Mouse (Mus musculus): ENCODE measurements around the gene Arhgap33. TPM values are rescaled to one million over a fixed set of nuclear protein-coding genes. Genes with fewer than 3 reads are reported as not detected.

Arhgap33 gene
- total RNA-seq, 2 experiments from 2014 or later = 0.49 to 1.0 TPM

DNA sequence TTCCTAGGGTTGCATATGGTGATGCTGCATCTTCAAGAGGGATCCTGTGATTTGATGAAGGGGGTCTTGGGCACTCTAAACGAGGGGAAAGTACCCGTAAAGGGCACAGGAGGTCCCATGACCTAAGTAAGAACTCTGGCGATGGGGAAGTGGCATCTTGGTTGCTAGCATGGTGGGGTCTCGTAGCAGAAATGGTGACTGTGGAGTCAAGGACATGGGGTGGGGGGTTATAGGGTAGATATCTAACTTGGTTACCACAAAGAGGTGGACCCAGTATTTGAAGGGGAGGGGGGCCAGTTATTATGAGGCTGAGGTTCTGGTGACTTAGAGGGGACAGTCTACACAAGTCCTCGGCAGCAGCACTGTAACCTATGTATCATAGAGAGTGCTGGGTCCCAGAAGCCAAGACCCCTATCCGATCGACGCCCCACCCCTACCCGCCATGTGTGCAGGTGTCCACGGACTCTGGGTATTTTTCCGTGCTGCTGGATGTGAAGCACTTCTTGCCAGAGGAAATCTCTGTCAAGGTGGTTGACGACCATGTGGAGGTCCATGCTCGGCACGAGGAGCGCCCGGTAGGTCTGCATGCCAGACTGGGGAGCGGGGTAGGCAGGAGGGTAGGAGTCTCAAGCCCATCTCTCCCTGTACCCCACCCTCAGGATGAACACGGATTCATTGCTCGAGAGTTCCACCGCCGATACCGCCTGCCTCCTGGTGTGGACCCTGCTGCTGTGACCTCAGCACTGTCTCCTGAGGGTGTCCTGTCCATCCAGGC is 19.1 kb upstream of the Arhgap33 start:
- intact Hi-C loops (cut with DNase I) = no loop called here

GRCm38 (mm10) chr7:30553021-30553589 is 18.2 kb upstream of the Arhgap33 start:
- peak; percentile 55 for DNase-seq
- intact Hi-C loops (cut with DNase I) = no loop called here

More for the DNA sequence above, 19.1 kb upstream of the Arhgap33 start:
- DNase-seq = no peak

GRCm38 (mm10) chr7:30552102-30553020 is 17.5 kb upstream of the Arhgap33 start, which contains the start of the genes Hspb6 and Proser3:
Gene Hspb6, plus strand, starts transcription at chr7:30552178.
Gene Proser3, minus strand, starts transcription at chr7:30552299.
- intact Hi-C loops (cut with DNase I) = no loop called here
- peak; percentile 93 to 95 for DNase-seq

- intact Hi-C loops (cut with DNase I) = no loop called here
- DNase-seq = no peak
Measured at GRCm38 (mm10) chr7:30551445-30552101, 16.7 kb upstream of the Arhgap33 start.

DNA sequence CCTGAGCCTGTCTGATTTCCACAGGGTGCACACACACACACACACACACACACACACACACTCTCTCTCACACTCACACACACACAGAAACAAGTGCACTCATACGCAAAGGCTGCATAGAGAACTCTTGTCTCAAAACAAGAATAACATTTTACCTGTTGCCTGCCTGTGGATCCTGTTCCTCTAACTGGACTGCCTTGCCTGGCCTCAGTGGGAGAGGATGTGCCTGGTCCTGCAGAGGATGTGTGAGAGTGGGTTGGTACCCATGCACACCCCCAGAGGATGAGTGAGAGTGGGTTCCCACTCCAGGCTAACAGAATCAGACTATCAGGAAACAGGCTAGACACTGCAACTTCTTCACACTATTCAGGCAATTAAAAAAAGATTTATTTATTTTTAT is 15.7 kb upstream of the Arhgap33 start:
- no peak for DNase-seq
- intact Hi-C loops (cut with DNase I) = no loop called here

DNA sequence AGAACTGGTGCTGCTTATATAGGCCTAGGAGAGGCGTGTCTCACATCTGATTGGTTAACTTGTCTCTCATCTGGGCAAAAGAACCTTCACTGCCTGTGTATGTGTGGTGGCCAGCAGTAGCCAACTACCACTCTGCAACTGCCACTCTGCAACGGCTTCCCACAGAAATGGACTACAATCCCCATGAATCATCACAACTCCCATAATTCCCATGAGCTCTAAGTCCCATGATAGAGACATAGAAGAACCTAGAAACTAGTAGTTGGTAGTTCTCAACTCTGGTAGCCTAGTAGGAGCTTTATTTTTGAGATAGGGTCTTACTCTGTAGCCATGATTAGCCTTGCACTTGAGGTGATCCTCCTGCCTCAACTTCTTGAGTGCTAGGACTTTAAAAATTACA is 15.0 kb upstream of the Arhgap33 start:
- no peak for DNase-seq
- intact Hi-C loops (cut with DNase I) = no loop called here

- no peak for DNase-seq
- intact Hi-C loops (cut with DNase I) = no loop called here
Measured at GRCm38 (mm10) chr7:30544327-30544726, 9.5 kb upstream of the Arhgap33 start.

DNA sequence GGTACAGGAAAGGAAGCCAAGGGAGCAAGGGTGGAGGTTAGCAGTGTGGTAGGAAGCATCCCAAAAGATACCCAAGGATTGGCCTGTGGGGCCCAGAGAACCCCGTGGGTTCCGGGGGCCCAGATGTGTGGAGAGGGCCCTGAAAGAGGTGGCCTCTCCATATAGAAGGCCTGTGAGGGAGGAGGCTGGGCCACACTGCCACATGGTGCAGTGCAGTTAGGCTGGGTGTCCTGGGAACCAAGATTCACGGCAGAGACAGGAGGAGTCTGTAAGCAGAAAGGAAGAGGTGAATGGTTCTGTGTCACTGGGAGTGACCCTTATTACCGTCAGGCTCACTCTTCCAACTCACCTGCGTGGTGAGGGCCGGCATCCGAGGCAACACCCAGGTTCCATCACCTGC is 5.7 kb upstream of the Arhgap33 start:
- DNase-seq = no peak

DNA sequence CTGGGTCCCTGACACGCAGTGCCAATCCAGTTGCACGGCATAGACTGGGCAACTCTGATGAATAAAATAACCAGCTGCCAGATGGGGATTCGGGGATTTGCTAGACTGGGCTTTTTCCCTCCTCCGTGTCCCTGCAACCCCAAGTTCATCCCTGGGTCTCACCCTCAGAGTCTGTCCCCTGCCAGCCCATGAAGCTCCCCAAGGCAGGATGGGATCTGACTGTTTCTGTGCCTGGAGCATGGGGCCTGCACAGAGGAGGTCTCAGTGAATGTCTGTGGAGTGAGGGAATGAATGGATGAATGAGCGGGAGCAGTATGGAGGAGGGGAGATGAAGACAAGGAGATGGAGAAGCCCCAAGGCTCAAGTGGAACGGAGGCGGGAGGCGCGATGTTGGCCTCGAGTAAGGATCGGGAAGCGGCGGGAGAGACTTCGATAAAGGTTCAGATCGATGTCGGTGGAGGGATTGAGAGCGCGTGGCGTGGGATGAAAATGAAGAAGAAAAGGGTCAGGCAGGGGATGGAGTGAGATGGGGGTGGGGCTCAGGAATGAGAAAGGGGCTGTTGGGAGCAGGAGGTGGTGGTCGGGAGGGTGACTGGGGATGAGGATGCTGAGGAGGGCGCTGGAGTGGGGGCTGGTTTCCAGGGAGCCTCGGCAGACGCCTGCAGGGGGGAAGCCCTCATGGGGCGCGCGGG is 773 bp downstream of the Arhgap33 start:
- intact Hi-C loops (cut with DNase I) = loop anchor here (10.0 kb wide), 1 partner anchor 201 kb away; no protein-coding TSS in a partner anchor

More for the DNA sequence above, 5.7 kb upstream of the Arhgap33 start:
- intact Hi-C loops (cut with DNase I) = no loop called here

GRCm38 (mm10) chr7:30532931-30533330 is 1.9 kb downstream of the Arhgap33 start:
- intact Hi-C loops (cut with DNase I) = loop anchor here (10.0 kb wide), 1 partner anchor 202 kb away; no protein-coding TSS in a partner anchor
- no peak for DNase-seq

More for the DNA sequence above, 773 bp downstream of the Arhgap33 start:
- DNase-seq = no peak

GRCm38 (mm10) chr7:30531291-30531815 is 3.5 kb downstream of the Arhgap33 start:
- intact Hi-C loops (cut with DNase I) = loop anchor here (10.0 kb wide), 1 partner anchor 203 kb away; no protein-coding TSS in a partner anchor
- no peak for DNase-seq

DNA sequence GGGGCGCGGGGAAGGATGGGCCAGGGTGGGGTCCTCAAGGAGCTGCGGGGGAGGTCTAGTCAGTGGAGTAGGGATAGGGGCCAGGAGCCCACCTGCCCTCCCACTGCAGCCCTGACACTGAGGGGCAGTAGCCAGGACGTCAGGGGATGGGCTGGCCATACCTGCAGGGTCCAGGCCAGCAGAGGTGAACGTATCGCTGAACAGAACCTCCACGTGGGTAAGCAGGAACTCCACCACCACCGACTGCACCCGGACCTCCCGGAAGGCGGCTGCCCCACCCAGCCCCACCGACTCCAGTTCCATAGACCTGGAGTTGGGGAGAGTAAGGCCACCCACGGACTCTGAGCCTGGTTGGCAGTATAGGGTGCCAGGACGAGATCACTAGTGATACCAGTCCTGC is 7.9 kb downstream of the Arhgap33 start:
- intact Hi-C loops (cut with DNase I) = no loop called here
- DNase-seq = no peak

- DNase-seq = no peak
- intact Hi-C loops (cut with DNase I) = no loop called here
Measured at GRCm38 (mm10) chr7:30526399-30526798, 8.5 kb downstream of the Arhgap33 start.

DNA sequence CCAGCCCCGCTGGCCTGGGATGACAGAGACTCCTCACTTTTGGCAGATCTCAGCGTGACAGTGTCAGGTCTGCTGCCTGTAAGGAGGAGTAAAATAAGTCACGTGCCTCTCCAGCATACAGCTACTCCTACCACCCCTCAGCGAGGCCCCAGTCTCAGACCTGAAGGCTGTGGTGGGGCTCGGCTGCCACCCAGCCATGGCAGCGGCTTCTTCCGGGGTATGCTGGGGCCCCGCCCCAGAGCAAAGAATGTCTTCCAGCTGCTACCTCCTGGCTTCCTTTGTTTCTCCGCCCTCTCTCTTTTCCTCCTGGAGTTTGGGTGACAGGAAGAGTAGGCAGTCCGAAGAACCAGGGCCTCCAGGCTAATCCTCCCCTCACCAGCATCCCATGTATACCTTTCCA is 8.9 kb downstream of the Arhgap33 start:
- intact Hi-C loops (cut with DNase I) = no loop called here

GRCm38 (mm10) chr7:30524487-30524886 is 10.4 kb downstream of the Arhgap33 start:
- intact Hi-C loops (cut with DNase I) = no loop called here
- DNase-seq = no peak

More for the DNA sequence above, 8.9 kb downstream of the Arhgap33 start:
- no peak for DNase-seq

DNA sequence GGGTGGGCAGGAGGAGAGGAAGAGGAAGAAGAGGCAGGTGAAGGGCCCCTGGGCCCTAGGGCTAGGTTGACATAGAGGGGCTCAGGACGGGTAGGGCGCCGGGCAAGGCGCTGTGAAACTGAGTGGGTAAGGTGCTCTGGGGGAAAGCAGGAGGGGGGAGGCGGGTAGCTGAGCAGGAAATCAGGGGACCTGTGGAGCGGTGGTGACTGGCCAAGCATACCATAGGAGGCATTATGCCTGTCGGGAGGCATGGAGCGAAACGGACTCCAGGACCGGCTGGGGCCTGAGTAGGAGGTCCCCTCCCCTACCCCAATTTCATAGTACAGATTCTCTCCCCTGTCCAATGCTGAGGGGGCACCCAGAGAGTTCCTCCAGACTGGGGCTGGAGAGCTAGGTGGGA is 12.0 kb downstream of the Arhgap33 start:
- no peak for DNase-seq
- intact Hi-C loops (cut with DNase I) = no loop called here

DNA sequence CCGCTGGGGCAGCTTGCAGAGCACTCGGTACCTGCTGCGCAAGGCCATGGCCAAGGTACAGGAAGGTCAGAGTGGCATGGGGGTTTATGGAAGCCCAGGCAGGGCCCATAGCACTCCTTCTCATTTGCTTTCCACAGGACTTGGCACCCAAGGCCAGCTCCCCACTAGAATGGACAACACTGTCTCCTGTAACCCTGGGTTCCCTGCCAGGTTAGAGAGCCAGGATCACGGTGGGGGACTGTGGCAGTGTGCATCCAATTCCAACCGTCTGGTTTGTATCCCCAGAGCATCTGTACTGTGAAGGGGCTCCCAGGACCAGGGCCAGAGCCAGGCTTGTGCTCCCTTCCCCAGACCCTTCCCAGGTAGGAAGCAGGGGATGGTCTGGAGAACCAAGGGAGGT is 14.0 kb downstream of the Arhgap33 start:
- DNase-seq = no peak
- intact Hi-C loops (cut with DNase I) = no loop called here

- intact Hi-C loops (cut with DNase I) = no loop called here
- no peak for DNase-seq
Measured at GRCm38 (mm10) chr7:30520396-30520795, 14.5 kb downstream of the Arhgap33 start.

- DNase-seq = no peak
- intact Hi-C loops (cut with DNase I) = no loop called here
Measured at GRCm38 (mm10) chr7:30518325-30518724, 16.5 kb downstream of the Arhgap33 start.

All from gastrocnemius, postnatal 36 days (tissue).